Mouse (Mus musculus) heart, embryonic 16.5 days (tissue): ENCODE data around the gene Sorcs3. TPM values are rescaled to one million over a fixed set of nuclear protein-coding genes. Genes with fewer than 3 reads are reported as not detected.

Source experiments
- ATAC-seq: fragments of 200-750 bp; cut with Nextera tagmentation; replicated peaks from 2 replicates; pipeline ENCODE4 v1.8.0; 2017; ENCODE audit warnings: moderate number of reproducible peaks; ENCODE audit not compliant: insufficient read depth, low FRiP score; ENCODE audit errors: extremely low read depth
- H3K27ac ChIP-seq: fragments of 300-500 bp; sonication (generic); 2 replicates; pipeline ENCODE4 v1.5.1; 2014; ENCODE audit warnings: mild to moderate bottlenecking, low read length, control low read depth, moderate library complexity
- H3K27me3 ChIP-seq: fragments of 300-500 bp; sonication (generic); 2 replicates; pipeline ENCODE4 v1.6.1; 2014; ENCODE audit warnings: low read length, mixed read lengths; ENCODE audit not compliant: control insufficient read depth, insufficient read depth
- H3K36me3 ChIP-seq: fragments of 300-500 bp; sonication (generic); 2 replicates; pipeline ENCODE4 v1.6.1; 2014; ENCODE audit not compliant: control insufficient read depth, insufficient read depth
- H3K4me1 ChIP-seq: fragments of 300-500 bp; sonication (generic); 2 replicates; pipeline ENCODE4 v1.6.1; 2014; ENCODE audit warnings: low read length, mixed read lengths; ENCODE audit not compliant: control insufficient read depth, insufficient read depth
- H3K4me2 ChIP-seq: fragments of 300-500 bp; sonication (generic); 2 replicates; pipeline ENCODE4 v1.6.1; 2014; ENCODE audit warnings: low read depth, mild to moderate bottlenecking, control low read depth, low read length
- H3K4me3 ChIP-seq: fragments of 300-500 bp; sonication (generic); 2 replicates; pipeline ENCODE4 v1.5.1; 2014; ENCODE audit warnings: mild to moderate bottlenecking, control low read depth, low read length
- H3K9ac ChIP-seq: fragments of 300-500 bp; sonication (generic); 2 replicates; pipeline ENCODE4 v1.6.1; 2014; ENCODE audit warnings: low read length, control low read depth
- H3K9me3 ChIP-seq: fragments of 300-500 bp; sonication (generic); replicated peaks from 2 replicates; pipeline ENCODE4 v1.6.1; 2016; ENCODE audit warnings: low read length; ENCODE audit not compliant: control insufficient read depth
- WGBS: fragments of 180-500 bp; shearing (Covaris S2); extraction: QIAGEN DNeasy Blood & Tissue Kit; methylation state at CpG from one replicate; pipeline ENCODE4 v1.1.7; 2014; 5-methylcytosine and 5-hydroxymethylcytosine counted together
- polyA plus RNA-seq: library from polyadenylated mRNA; unstranded; fragments of >200 nt; fragmentation: Nextera tagmentation; extraction: Ambion mirVana; gene quantifications from 2 replicates; pipeline ENCODE4 v1.2.1, GENCODE M21; 2015

Sorcs3 gene
- polyA plus RNA-seq, 1 experiment from 2014 or later = 0.21 TPM

- Histone ChIP-seq H3K9me3 (no peaks in the 10 kb centered on the region), H3K4me2 (no peak overlapping the region), H3K36me3 (no peaks in the 10 kb centered on the region), H3K4me3 (no peak overlapping the region), H3K9ac (no peak overlapping the region), H3K27me3 (no peaks in the 10 kb centered on the region), H3K4me1 (peaks cover 6% of the 10 kb centered on the region; the same call in 1 of the 2 replicates), H3K27ac (no peak overlapping the region)
- 81% methylated on average over 5 of the region's 5 CpGs for WGBS
- ATAC-seq = no peak
These were observed 132.3 kb downstream of the Sorcs3 start for GRCm38 (mm10) chr19:48338098-48338497.

- no peak overlapping the region for H3K4me2 ChIP-seq
- no peak overlapping the region for H3K9ac ChIP-seq
- 85% methylated on average over 4 of the region's 4 CpGs for WGBS
- no peaks in the 10 kb centered on the region for H3K9me3 ChIP-seq
- H3K4me3 ChIP-seq = no peak overlapping the region
- no peaks in the 10 kb centered on the region; the same call in 1 of the 2 replicates for H3K4me1 ChIP-seq
- no peaks in the 10 kb centered on the region for H3K27me3 ChIP-seq
- no peak overlapping the region for H3K27ac ChIP-seq
- H3K36me3 ChIP-seq = no peaks in the 10 kb centered on the region
- no peak for ATAC-seq
These were observed 136.9 kb downstream of the Sorcs3 start for GRCm38 (mm10) chr19:48342770-48343169.

- H3K36me3 ChIP-seq = no peaks in the 10 kb centered on the region
- H3K9ac ChIP-seq = no peak overlapping the region
- H3K4me3 ChIP-seq = no peak overlapping the region
- ATAC-seq = no peak
- no peaks in the 10 kb centered on the region for H3K27me3 ChIP-seq
- H3K4me1 ChIP-seq = no peaks in the 10 kb centered on the region; the same call in 1 of the 2 replicates
- H3K9me3 ChIP-seq = no peaks in the 10 kb centered on the region
- 46% methylated on average over 7 of the region's 7 CpGs for WGBS
- H3K27ac ChIP-seq = no peak overlapping the region
- no peak overlapping the region for H3K4me2 ChIP-seq
These were observed 137.6 kb downstream of the Sorcs3 start for GRCm38 (mm10) chr19:48343442-48343841.

- Histone ChIP-seq H3K4me1 (no peaks in the 10 kb centered on the region), H3K9ac (no peak overlapping the region), H3K4me3 (no peak overlapping the region), H3K36me3 (no peaks in the 10 kb centered on the region), H3K9me3 (no peaks in the 10 kb centered on the region), H3K4me2 (no peak overlapping the region), H3K27ac (no peak overlapping the region), H3K27me3 (no peaks in the 10 kb centered on the region)
- 65% methylated on average over 5 of the region's 5 CpGs for WGBS
- ATAC-seq = no peak
These were observed 141.3 kb downstream of the Sorcs3 start for GRCm38 (mm10) chr19:48347116-48347515.

GRCm38 (mm10) chr19:48356806-48357205 lies 151.0 kb downstream of the Sorcs3 start:
- no peak overlapping the region for H3K4me2 ChIP-seq
- H3K27me3 ChIP-seq = no peaks in the 10 kb centered on the region
- H3K36me3 ChIP-seq = no peaks in the 10 kb centered on the region
- no peak overlapping the region for H3K27ac ChIP-seq
- WGBS = 63% methylated on average over 2 of the region's 2 CpGs
- no peak overlapping the region for H3K4me3 ChIP-seq
- H3K9ac ChIP-seq = no peak overlapping the region
- no peak for ATAC-seq
- no peaks in the 10 kb centered on the region for H3K9me3 ChIP-seq
- no peaks in the 10 kb centered on the region for H3K4me1 ChIP-seq

- no peak for ATAC-seq
- H3K36me3 ChIP-seq = no peaks in the 10 kb centered on the region
- H3K4me2 ChIP-seq = no peak overlapping the region
- H3K9ac ChIP-seq = no peak overlapping the region
- no peak overlapping the region for H3K4me3 ChIP-seq
- WGBS = 90% methylated on average over 2 of the region's 2 CpGs
- no peaks in the 10 kb centered on the region for H3K9me3 ChIP-seq
- H3K27ac ChIP-seq = no peak overlapping the region
- no peaks in the 10 kb centered on the region for H3K27me3 ChIP-seq
- H3K4me1 ChIP-seq = no peaks in the 10 kb centered on the region
These were observed 156.3 kb downstream of the Sorcs3 start for GRCm38 (mm10) chr19:48362167-48362566.

- Histone ChIP-seq H3K4me3 (no peak overlapping the region), H3K27ac (no peak overlapping the region), H3K4me1 (no peaks in the 10 kb centered on the region), H3K27me3 (no peaks in the 10 kb centered on the region), H3K36me3 (no peaks in the 10 kb centered on the region), H3K4me2 (no peak overlapping the region), H3K9ac (no peak overlapping the region), H3K9me3 (no peaks in the 10 kb centered on the region)
- 46% methylated on average over 10 of the region's 10 CpGs for whole genome bisulfite sequencing
- no peak for ATAC-seq
These were observed 162.2 kb downstream of the Sorcs3 start for GRCm38 (mm10) chr19:48368056-48368455.

GRCm38 (mm10) chr19:48371787-48372186 lies 166.0 kb downstream of the Sorcs3 start:
- no peaks in the 10 kb centered on the region for H3K27me3 ChIP-seq
- 62% methylated on average over 9 of the region's 9 CpGs for WGBS
- H3K9ac ChIP-seq = no peak overlapping the region
- H3K27ac ChIP-seq = no peak overlapping the region
- no peaks in the 10 kb centered on the region for H3K36me3 ChIP-seq
- no peaks in the 10 kb centered on the region for H3K9me3 ChIP-seq
- H3K4me1 ChIP-seq = no peaks in the 10 kb centered on the region
- H3K4me2 ChIP-seq = no peak overlapping the region
- no peak for ATAC-seq
- H3K4me3 ChIP-seq = no peak overlapping the region

GRCm38 (mm10) chr19:48378006-48378540 lies 172.2 kb downstream of the Sorcs3 start:
- Histone ChIP-seq H3K4me3 (no peak overlapping the region), H3K27ac (no peak overlapping the region), H3K4me2 (no peak overlapping the region), H3K36me3 (no peaks in the 10 kb centered on the region), H3K4me1 (no peaks in the 10 kb centered on the region), H3K9ac (no peak overlapping the region), H3K27me3 (no peaks in the 10 kb centered on the region), H3K9me3 (no peaks in the 10 kb centered on the region)
- no peak for ATAC-seq
- 80% methylated on average over 11 of the region's 11 CpGs for WGBS
